Mouse (Mus musculus) neural tube, embryonic 15.5 days (tissue): Measurements from ENCODE around the gene Xkr7. TPM values are rescaled to one million over a fixed set of nuclear protein-coding genes. Genes with fewer than 3 reads are reported as not detected.

Source experiments
- ATAC-seq: fragments of 200-750 bp; cut with Nextera tagmentation; 2 replicates; pipeline ENCODE4 v1.8.0; 2017; ENCODE audit warnings: mild to moderate bottlenecking, moderate TSS enrichment, moderate library complexity; ENCODE audit not compliant: low FRiP score
- H3K27ac ChIP-seq: fragments of 300-500 bp; sonication (generic); replicated peaks from 2 replicates; pipeline ENCODE4 v1.5.1; 2015; ENCODE audit warnings: mild to moderate bottlenecking, inconsistent platforms
- H3K27me3 ChIP-seq: fragments of 300-500 bp; sonication (generic); replicated peaks from 2 replicates; pipeline ENCODE4 v1.6.1; 2015; ENCODE audit warnings: inconsistent platforms
- H3K36me3 ChIP-seq: fragments of 300-500 bp; sonication (generic); 2 replicates; pipeline ENCODE4 v1.6.1; 2015; ENCODE audit warnings: inconsistent platforms
- H3K4me1 ChIP-seq: fragments of 300-500 bp; sonication (generic); 2 replicates; pipeline ENCODE4 v1.6.1; 2015; ENCODE audit warnings: inconsistent platforms
- H3K4me2 ChIP-seq: fragments of 300-500 bp; sonication (generic); 2 replicates; pipeline ENCODE4 v1.6.1; 2015; ENCODE audit warnings: inconsistent platforms, mild to moderate bottlenecking, moderate library complexity
- H3K4me3 ChIP-seq: fragments of 300-500 bp; sonication (generic); replicated peaks from 2 replicates; pipeline ENCODE4 v1.5.1; 2015; ENCODE audit warnings: mild to moderate bottlenecking, inconsistent platforms
- H3K9ac ChIP-seq: fragments of 300-500 bp; sonication (generic); replicated peaks from 2 replicates; pipeline ENCODE4 v1.6.1; 2015; ENCODE audit warnings: mild to moderate bottlenecking, inconsistent platforms
- H3K9me3 ChIP-seq: fragments of 300-500 bp; sonication (generic); replicated peaks from 2 replicates; pipeline ENCODE4 v1.6.1; 2016; ENCODE audit warnings: inconsistent platforms
- WGBS: fragments of 180-500 bp; shearing (Covaris S2); methylation state at CpG from one replicate; pipeline ENCODE4 v1.1.7; 2015; ENCODE audit warnings: mixed read lengths; 5-methylcytosine and 5-hydroxymethylcytosine counted together
- polyA plus RNA-seq: library from polyadenylated mRNA; unstranded; fragments of >200 nt; fragmentation: Nextera tagmentation; extraction: Ambion mirVana; gene quantifications from 2 replicates; pipeline ENCODE4 v1.2.1, GENCODE M21; 2015

Xkr7 gene
- polyA plus RNA-seq, result 1.7 and 2.0 TPM in 2 replicates

DNA sequence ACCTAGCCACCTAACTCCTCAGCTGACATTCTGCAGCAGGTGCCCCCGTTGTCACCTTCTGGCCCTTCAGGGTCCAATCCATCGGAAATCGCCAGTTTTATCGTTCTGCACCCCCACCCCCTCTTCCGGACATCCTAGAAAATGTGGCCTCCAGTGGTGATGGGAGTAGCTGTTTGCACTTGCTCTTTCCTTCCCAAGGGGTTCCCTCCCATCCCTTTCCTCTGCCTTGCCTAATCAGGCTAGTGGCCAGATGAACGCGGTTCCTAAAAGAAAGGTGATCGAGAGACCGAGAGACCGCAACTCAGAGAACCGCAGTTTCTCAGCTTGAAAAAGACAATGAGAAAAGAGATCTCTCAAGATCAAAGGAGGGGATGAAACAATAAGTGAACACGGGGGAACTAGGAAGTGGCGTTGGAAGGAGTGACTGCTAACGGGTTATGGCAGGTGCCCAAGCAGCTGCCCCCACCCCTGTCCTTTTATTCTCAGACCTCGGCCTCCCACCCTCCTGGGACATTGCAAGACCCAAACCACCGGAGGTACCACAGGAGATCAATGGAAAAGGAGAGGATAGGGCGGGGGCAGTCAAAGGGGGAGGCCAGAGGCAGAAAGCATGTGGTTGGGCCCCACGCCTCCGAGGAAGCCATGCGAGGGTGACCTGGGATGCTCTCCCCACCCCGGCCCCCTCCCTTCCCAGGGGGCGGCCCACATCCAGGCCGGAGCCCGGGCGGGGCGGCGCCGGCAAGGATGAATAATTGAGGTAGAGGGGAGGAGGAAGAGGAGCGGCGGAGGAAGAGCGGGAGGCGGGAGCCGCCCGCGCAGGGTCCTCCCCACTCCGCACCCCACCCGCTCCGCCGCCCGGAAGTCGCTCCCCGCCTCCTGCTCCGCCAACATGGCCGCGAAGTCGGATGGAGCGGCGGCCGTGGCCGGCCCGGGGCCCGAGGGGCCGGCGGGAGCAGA is at the start of gene Xkr7:
Xkr7 (plus strand) TSS at position 727 of the 957 bp plus-strand sequence.
- peak within 1 kb of the TSS; percentile 85 for H3K4me2 ChIP-seq
- WGBS, result under 1% methylated on average over 44 of the region's 54 CpGs
- no peaks in the 10 kb centered on the region for H3K36me3 ChIP-seq
- peak within 1 kb of the TSS; percentile 76 for H3K4me3 ChIP-seq
- H3K27ac ChIP-seq, result peak within 1 kb of the TSS; percentile 91
- peaks cover 3% of the 10 kb centered on the region; the same call in 1 of the 2 replicates for H3K27me3 ChIP-seq
- H3K4me1 ChIP-seq, result peaks cover 45% of the 10 kb centered on the region
- no peaks in the 10 kb centered on the region for H3K9me3 ChIP-seq
- ATAC-seq, result peak; percentile 92
- H3K9ac ChIP-seq, result peak within 1 kb of the TSS; percentile 79

DNA sequence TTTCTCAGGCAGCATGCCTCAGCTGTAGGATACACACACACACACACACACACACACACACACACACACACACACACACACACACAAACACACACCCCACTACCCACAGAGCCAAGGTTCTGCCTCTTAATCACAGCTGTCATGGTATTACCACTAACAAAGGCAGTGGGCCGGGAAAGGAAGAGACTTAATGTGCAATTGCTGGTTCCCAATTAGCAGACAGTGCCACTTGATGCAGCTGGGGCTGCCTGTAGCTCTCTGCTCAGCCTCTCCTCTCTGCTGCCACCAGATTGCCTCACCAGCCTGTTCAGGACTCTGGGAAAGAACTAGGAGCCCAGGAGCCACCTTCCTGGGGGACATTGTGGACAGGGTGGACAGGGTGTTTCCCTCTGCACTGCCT is 46.1 kb upstream of the Xkr7 start:
- Histone ChIP-seq H3K4me1 (peaks cover 4% of the 10 kb centered on the region; the same call in 1 of the 2 replicates), H3K27ac (no peak overlapping the region), H3K9ac (no peak overlapping the region), H3K36me3 (no peaks in the 10 kb centered on the region), H3K9me3 (no peaks in the 10 kb centered on the region), H3K4me3 (no peak overlapping the region), H3K4me2 (no peak overlapping the region), H3K27me3 (no peaks in the 10 kb centered on the region)
- WGBS, result 13% methylated on average over 1 of the region's 1 CpGs
- ATAC-seq, result 0 out of 2 replicates have a peak, but pooled peaks have one; percentile 38

DNA sequence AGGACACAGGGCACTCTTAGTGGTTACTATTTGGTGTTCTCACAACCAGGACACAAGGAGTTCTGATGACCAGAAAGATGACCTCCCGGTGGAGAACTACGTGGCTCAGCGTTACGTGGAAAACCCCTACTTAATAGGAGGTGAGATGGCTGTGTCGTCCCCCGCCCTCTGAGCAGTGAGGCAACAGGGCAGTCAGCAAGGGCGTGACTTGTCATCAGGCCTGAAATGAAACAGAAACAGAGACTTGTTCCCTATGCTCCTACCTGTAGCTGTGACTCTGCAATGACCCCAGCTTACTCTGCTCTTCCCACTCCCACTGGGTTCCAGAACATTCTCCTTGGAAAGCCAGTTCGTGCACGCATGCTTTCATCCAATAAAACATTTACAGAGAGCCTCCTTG is 40.1 kb upstream of the Xkr7 start:
- no peak for ATAC-seq
- Histone ChIP-seq H3K27ac (no peak overlapping the region), H3K36me3 (no peaks in the 10 kb centered on the region), H3K4me1 (no peaks in the 10 kb centered on the region), H3K4me2 (no peak overlapping the region), H3K9ac (no peak overlapping the region), H3K4me3 (no peak overlapping the region), H3K27me3 (0 out of 2 replicates have a peak, but pooled peaks cover 3% of the 10 kb centered on the region), H3K9me3 (no peaks in the 10 kb centered on the region)
- WGBS, result 89% methylated on average over 9 of the region's 9 CpGs

DNA sequence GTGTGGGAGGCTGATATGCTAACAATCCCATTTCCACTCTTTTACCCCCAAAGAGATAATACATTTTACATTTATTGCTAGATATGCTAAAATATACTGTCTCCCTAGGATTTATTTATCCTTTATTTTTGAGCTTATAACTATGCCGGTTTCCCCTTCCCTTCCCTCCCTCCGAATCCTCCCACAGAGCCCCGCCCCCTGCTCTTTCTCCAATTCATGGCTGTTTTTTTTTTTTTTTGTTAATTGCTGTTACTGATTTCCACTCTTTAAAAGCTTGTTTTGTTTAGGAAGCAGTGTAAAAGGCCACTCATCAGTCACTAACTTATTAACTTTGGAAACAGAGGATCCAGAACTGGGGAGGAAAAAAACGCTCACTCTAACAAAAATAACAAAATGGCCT is 34.6 kb upstream of the Xkr7 start:
- WGBS, result 67% methylated on average over 4 of the region's 4 CpGs

DNA sequence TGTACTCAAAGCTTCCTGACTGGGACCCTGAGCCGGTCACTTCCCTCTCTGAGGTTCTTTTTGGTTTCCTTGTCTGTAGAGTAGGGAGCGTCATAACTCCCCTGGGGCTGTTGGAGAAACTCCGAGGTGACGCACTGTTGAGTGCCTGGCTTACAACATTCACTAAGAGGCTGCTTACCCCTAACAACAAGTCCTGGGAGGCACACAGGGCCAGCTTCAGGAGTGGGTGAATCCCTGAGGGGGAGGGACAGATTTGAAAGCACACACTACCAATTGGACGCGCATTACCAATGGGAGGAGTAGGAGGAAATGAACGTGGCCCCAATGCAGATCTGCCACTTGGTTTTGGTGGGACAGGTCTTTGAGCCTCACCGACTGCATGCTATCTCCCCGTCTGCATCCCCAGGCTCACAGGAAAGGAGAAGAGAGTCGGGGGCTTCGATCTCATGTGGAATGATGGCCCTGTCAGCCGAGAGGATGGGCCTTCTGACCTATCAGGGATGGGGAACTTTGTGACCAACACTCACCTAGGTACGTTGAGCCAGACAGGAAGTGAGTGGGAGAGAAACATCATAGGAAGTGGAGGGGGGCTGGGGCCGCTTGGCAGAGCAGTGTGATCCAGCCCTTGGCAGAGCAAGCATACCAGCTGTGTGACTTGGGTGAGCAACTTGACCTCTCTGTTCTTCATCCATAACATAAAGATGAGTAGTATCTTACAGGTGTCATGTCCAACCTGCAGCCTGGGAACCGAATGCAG is 29.0 kb upstream of the Xkr7 start:
- ATAC-seq, result no peak
- no peak overlapping the region for H3K4me3 ChIP-seq
- 85% methylated on average over 15 of the region's 15 CpGs for WGBS

More for the DNA sequence above, 34.6 kb upstream of the Xkr7 start:
- Histone ChIP-seq H3K36me3 (no peaks in the 10 kb centered on the region), H3K27me3 (no peaks in the 10 kb centered on the region), H3K9ac (no peak overlapping the region), H3K9me3 (no peaks in the 10 kb centered on the region), H3K4me3 (no peak overlapping the region), H3K4me2 (no peak overlapping the region), H3K27ac (no peak overlapping the region), H3K4me1 (no peaks in the 10 kb centered on the region)
- no peak for ATAC-seq

DNA sequence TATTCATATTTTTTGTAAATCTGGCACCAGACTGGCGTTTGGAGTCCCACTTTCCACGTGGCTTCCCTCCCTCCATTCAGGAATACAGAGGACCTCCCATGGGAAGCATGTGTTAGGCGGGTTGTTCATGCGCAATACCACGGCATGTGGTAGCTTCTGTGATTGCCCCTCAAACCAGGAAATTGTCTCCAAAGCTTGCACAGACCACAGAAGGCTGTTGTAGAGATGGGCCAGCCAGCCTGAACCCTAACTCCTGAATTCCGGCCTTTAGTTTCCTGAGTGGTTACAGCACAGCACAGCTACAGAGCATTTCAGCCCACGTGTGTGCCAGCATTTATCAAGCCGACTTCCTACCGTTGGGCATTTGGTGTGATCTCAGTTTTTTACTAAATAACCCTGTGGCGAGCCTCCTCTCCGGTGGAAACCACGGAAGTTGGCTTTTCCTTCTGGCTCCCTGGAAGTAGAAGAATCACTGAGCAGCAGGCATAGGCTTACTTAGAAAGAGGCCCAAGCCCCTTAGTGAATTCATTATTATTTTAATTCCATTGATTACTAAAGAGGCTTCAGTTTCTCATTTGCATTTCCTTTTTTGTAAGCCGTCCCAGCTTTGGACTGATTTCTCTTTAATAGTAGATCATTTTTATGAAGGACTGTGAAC is 27.8 kb upstream of the Xkr7 start:
- peaks cover 3% of the 10 kb centered on the region; the same call in 1 of the 2 replicates for H3K4me1 ChIP-seq
- no peak for ATAC-seq
- H3K27me3 ChIP-seq, result no peaks in the 10 kb centered on the region
- no peak overlapping the region for H3K4me3 ChIP-seq
- H3K9ac ChIP-seq, result no peak overlapping the region
- H3K27ac ChIP-seq, result no peak overlapping the region
- 49% methylated on average over 13 of the region's 13 CpGs for WGBS
- H3K9me3 ChIP-seq, result no peaks in the 10 kb centered on the region
- H3K36me3 ChIP-seq, result peaks cover 27% of the 10 kb centered on the region
- H3K4me2 ChIP-seq, result no peak overlapping the region

More for the DNA sequence above, 29.0 kb upstream of the Xkr7 start:
- H3K4me2 ChIP-seq, result no peak overlapping the region
- no peak overlapping the region for H3K9ac ChIP-seq
- H3K4me1 ChIP-seq, result peaks cover 3% of the 10 kb centered on the region; the same call in 1 of the 2 replicates
- no peaks in the 10 kb centered on the region for H3K9me3 ChIP-seq
- H3K27me3 ChIP-seq, result no peaks in the 10 kb centered on the region
- peaks cover 16% of the 10 kb centered on the region for H3K36me3 ChIP-seq
- no peak overlapping the region for H3K27ac ChIP-seq

DNA sequence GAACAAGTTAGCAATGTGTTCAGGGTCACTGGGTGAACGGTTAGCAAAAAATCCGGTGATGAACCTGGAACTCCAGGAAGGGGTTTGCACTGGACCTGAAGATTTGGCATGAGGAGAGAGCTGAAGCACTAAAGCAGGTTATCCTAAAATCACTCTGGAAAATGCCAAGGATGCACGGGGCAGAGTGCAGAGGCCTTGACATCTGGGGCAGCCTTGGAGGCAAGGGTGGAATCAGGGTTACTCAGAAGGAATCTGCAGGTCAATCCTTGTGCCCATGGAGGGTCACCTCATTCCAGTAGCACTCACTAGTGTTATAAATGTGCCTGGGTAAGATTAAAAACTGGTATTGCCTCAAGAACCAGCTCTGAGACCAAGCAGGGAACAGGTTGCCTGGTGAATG is 25.7 kb upstream of the Xkr7 start:
- Histone ChIP-seq H3K27ac (no peak overlapping the region), H3K4me1 (peaks cover 3% of the 10 kb centered on the region; the same call in 1 of the 2 replicates), H3K9ac (no peak overlapping the region), H3K36me3 (peaks cover 49% of the 10 kb centered on the region), H3K4me3 (no peak overlapping the region), H3K27me3 (no peaks in the 10 kb centered on the region), H3K9me3 (no peaks in the 10 kb centered on the region), H3K4me2 (no peak overlapping the region)
- WGBS, result 93% methylated on average over 3 of the region's 3 CpGs
- no peak for ATAC-seq

DNA sequence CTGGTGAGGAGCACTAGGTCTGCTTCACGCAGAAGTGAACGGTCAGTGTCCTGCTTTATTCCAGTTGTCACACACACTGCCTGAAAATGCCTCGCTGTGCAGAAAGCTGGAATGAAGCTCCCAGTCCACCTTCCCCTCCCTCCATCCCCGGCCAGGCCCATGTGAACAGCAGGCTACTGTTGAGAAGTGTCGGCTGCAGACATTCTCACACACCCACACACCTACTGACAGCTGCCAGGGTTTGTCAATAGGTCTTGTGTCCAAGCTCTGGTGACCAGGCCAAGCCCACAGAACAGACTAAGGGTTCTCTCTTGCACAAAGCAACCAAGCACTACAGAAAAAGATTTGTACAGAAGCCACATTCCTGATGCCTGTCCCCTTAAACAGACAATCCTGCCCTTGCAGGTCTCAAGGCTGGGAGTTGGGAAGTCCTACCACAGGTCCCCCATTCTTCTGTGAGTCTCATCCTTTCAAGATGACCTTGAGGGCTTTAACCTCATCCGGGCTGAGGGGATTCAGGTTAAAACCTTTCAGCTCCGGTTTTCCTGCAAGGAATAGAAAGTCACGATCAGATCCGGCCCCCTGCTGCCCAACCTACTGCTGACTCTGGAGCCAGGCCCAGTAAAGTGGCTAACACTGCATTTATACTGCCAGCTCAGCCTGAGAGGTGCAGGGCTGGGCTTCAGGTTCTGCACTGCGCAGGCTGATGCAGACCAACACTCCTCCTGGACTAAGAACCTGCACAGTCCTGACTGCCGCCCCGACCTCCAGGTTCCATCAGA is 22.3 kb upstream of the Xkr7 start:
- 93% methylated on average over 12 of the region's 12 CpGs for WGBS
- H3K4me1 ChIP-seq, result peaks cover 15% of the 10 kb centered on the region
- ATAC-seq, result no peak
- no peak overlapping the region for H3K27ac ChIP-seq
- H3K36me3 ChIP-seq, result peaks cover 76% of the 10 kb centered on the region
- H3K4me2 ChIP-seq, result no peak overlapping the region
- no peak overlapping the region for H3K4me3 ChIP-seq
- H3K27me3 ChIP-seq, result no peaks in the 10 kb centered on the region
- no peak overlapping the region for H3K9ac ChIP-seq
- H3K9me3 ChIP-seq, result no peaks in the 10 kb centered on the region

DNA sequence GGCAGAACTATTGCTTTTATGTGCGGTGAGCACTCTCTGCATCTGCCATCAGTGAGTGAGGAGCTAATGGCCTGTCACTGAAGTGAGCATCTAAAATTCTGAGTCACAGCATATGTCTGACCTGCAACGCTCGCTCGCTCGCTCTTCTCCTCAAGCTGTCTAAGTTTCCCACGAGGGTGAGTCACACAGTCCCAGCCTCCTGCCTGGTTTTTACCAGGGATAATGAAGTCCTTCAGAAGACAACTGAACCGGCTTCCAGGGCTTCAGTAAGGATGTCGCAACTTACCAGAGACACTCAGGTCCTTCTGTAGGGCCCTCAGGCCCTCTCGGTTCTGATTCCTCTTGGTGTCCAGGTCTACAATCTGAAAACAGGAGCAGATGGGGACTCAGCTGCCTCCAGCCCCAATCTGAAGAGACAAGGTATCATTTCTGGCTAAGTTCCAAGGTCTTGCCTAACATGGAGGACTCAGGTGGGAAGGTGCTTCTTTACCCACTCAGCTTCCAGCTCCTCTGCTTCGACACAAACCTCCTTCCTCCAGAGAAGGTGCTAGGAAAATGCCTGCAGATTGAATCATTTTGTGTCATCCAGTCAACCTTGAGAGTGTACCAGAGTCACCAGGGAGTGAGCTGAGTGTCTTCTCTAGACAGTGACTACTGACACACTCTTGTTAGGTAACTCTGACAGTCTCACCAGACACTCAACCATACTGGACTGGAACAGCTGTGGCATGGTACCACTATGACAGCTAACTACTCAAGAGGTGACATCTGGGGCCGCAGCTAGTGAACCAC is 17.7 kb upstream of the Xkr7 start:
- H3K4me1 ChIP-seq, result peaks cover 27% of the 10 kb centered on the region
- peak overlapping the region; percentile 83 for H3K9ac ChIP-seq
- H3K36me3 ChIP-seq, result peaks cover 48% of the 10 kb centered on the region
- peak overlapping the region; percentile 95 for H3K4me3 ChIP-seq
- ATAC-seq, result no peak
- 91% methylated on average over 11 of the region's 11 CpGs for WGBS
- no peak overlapping the region for H3K27ac ChIP-seq
- H3K27me3 ChIP-seq, result peaks cover 6% of the 10 kb centered on the region
- peak overlapping the region; percentile 88 for H3K4me2 ChIP-seq
- H3K9me3 ChIP-seq, result no peaks in the 10 kb centered on the region
